ENCODE assay signal across 18 mouse cellular contexts in the genomic region with DNA sequence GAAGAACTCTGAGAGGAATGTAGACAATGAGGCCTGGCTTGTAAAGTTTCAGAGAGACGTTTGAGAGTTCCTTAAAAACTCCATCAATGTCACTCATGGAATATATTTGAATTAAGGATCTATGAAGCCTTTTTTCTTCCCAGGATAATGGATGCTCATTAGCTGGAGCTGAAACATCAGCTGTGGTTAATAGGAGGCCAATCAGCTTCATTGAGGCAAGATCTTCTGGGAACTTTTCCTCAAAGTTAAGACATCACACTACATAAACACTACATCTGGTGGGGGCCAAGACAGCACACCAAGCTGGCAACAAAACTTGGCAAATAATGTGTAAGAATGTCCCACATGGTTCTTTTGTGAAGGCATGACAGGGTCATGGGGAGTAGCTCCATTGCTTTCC.
"Had no signal": no experiment of that assay in that cellular context is flagged by ENCODE, and none has a peak within 500 bp of the region (broad histone marks: within the 10 kb centered on the region; RNA-seq: fewer than 3 reads in every experiment).

No protein-coding gene starts in this region.

- H3K4me2 ChIP-seq: lung, embryonic 14.5 days; midbrain, embryonic 12.5 days; neural tube, embryonic 13.5 days; neural tube, embryonic 15.5 days had no signal

- H3K4me1 ChIP-seq: midbrain, embryonic 10.5 days; midbrain, embryonic 12.5 days; neural tube, embryonic 13.5 days; neural tube, embryonic 15.5 days had no signal

- H3K9ac ChIP-seq: lung, embryonic 14.5 days; midbrain, embryonic 12.5 days; neural tube, embryonic 13.5 days; neural tube, embryonic 15.5 days had no signal

- ATAC-seq: midbrain, embryonic 16.5 days had no signal

- H3K27ac ChIP-seq: midbrain, embryonic 10.5 days; midbrain, embryonic 12.5 days; neural tube, embryonic 13.5 days; neural tube, embryonic 15.5 days had no signal

- H3K9me3 ChIP-seq: midbrain, embryonic 10.5 days; midbrain, embryonic 12.5 days; neural tube, embryonic 13.5 days; neural tube, embryonic 15.5 days had no signal

- DNase-seq: lung, embryonic 14.5 days; lung, postnatal 10 days; lung, postnatal 4 days; midbrain, embryonic 14.5 days; retina, postnatal 1 day; right cerebral cortex, adult 18-20 months; right cerebral cortex, postnatal 25 days; right cerebral cortex, postnatal 4 days; spleen, adult 18-20 months; thymus, adult 18-20 months; thymus, postnatal 14 days; thymus, postnatal 36 days had no signal

- H3K36me3 ChIP-seq: midbrain, embryonic 10.5 days; midbrain, embryonic 12.5 days; neural tube, embryonic 13.5 days; neural tube, embryonic 15.5 days had no signal

- H3K4me3 ChIP-seq: midbrain, embryonic 10.5 days; midbrain, embryonic 12.5 days; myocyte; neural tube, embryonic 13.5 days; neural tube, embryonic 15.5 days had no signal

- H3K27me3 ChIP-seq: midbrain, embryonic 12.5 days; neural tube, embryonic 15.5 days had no signal
